Mouse (Mus musculus): ENCODE results near the gene A830005F24Rik. TPM values are rescaled to one million over a fixed set of nuclear protein-coding genes. Genes with fewer than 3 reads are reported as not detected.

The A830005F24Rik gene
- polyA plus RNA-seq, 1 experiment from 2014 or later: 0.75 TPM

DNA sequence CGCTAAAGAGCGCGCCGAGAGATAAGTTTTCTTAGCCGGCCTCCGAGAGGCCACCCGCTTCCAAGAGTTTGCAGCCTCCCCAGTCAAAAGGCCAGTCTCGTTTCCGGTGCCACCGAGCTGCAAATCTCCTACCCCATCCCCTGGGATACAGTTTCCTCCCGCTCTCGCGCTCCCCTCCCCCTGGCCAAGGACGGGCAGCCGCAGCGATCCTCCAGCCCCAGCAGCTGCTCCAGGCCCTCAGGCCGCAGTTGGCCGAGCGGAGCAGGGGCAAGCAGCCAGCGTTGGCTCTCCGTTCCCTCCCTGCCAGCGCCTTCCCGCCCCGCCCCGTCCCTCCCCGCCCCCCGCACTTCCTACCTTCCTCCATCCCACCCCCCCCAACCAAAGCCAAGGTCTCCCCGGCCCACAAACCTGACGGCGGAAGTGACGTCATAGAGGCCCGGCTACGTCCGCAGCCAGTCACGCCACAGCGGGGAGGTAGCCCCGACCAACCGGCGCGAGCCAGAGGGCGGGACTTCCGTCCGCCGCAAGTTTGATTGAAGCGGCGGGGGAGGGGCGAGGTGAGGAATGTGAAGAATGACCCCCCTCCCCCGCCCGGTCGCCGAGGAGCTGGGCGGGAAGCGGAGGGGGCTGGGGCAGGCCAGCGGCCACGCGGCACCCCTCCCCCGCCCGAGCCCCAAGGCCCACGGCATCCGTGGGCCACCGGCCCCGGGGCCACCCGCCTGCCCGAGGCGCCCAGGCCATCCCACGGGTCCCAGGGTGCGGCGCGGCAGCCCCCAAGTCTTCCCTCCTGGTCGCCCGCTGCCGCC lies 32.3 kb downstream of the A830005F24Rik start:
- Histone ChIP-seq H3K27me3 (replicated peaks) (no peaks in the 10 kb centered on the region), H3K4me3 (peak overlapping the region; percentile 76), H3K4me2 (peak overlapping the region; percentile 77), H3K27ac (ENCODE audit: poor library complexity, severe bottlenecking) (peak overlapping the region; percentile 98), H3K36me3 (no peaks in the 10 kb centered on the region), H3K9ac (peak overlapping the region; percentile 98), H3K4me1 (replicated peaks) (peaks cover 25% of the 10 kb centered on the region), H3K9me3 (replicated peaks) (no peaks in the 10 kb centered on the region)
- peak; percentile 92 for ATAC-seq (ENCODE audit: insufficient number of reproducible peaks, low FRiP score)
- WGBS: under 1% methylated on average over 62 of the region's 72 CpGs

DNA sequence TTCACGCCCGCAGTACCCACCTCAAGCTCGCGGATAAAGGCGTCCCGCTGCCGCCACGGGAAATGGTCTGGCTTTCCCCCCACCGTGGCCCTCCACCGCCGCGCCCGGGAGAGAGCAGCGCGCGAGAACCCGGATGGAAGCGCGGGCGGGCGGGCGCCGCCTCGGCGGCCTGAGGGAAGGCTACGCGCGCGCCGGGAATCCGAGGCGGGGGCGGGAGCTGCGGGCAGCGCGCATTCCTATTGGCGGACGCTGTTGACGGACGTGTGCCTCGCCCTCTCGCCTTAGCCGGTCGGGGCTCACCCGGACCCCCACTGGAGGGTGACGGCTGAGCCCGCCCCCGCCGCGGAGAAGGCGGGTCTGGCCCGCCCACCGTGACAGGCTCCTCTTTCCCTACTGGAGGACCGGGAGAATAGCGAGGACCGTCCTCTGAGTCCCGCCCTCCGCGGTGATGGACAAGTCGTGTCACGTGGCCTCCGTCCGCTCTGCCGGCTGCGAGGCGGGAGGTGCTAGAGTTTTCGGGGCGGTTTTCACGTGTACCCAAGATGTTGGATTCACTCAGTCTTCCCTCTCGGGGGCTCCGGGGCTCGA lies 33.1 kb downstream of the A830005F24Rik start:
- peak overlapping the region; percentile 67 for H3K4me2 ChIP-seq
- H3K4me3 ChIP-seq: peak overlapping the region; percentile 76
- H3K9me3 ChIP-seq (replicated peaks): no peaks in the 10 kb centered on the region
- peak overlapping the region; percentile 95 for H3K9ac ChIP-seq
- WGBS: under 1% methylated on average over 72 of the region's 72 CpGs
- peak; percentile 98 for ATAC-seq (ENCODE audit: insufficient number of reproducible peaks, low FRiP score)
- H3K27ac ChIP-seq (ENCODE audit: poor library complexity, severe bottlenecking): peak overlapping the region; percentile 97
- H3K27me3 ChIP-seq (replicated peaks): no peaks in the 10 kb centered on the region
- no peaks in the 10 kb centered on the region for H3K36me3 ChIP-seq
- H3K4me1 ChIP-seq (replicated peaks): peaks cover 20% of the 10 kb centered on the region

DNA sequence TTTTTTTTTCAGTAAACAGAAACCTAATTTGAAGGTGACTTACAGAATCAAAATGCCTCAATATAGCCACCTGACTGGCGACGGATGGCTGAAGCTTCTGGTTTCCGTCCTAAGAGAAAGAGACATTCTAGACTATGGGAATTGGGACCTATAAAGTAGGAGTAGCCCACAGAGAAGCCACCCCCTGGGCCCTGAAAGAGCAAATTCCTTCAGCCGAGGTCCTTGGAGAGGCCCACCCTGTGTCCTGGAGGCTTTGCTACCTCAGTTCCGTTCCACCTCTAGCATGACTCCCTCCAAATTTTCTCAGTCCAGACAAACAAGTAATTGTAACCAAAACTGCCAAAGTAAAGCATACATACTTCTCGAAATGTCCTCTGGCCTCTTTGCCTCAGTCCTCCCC lies 34.3 kb downstream of the A830005F24Rik start:
- H3K4me1 ChIP-seq (replicated peaks): peaks cover 29% of the 10 kb centered on the region
- WGBS: 86% methylated on average over 6 of the region's 6 CpGs

DNA sequence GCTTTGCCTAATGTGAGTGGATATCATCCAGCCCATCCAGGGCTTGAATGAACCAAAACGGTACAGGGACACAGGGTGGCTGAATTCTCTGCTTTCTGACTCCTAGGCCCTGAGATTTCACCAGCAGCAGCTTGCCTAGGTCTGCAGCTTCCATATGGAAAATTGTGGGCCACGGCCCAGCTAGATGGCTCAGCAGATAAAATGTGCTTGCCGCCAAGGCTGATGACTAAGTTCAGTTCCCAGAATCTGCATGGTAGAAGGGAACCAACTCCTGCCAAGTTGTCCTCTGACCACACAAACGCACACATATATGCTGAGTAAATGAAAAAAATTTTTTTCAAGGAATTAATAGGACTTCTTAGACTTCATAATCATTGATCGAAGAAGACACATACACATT lies 34.9 kb downstream of the A830005F24Rik start:
- peaks cover 35% of the 10 kb centered on the region for H3K4me1 ChIP-seq (replicated peaks)
- H3K4me2 ChIP-seq: no peak overlapping the region
- no peak overlapping the region for H3K9ac ChIP-seq
- H3K9me3 ChIP-seq (replicated peaks): no peaks in the 10 kb centered on the region
- no peak for ATAC-seq (ENCODE audit: insufficient number of reproducible peaks, low FRiP score)
- H3K4me3 ChIP-seq: no peak overlapping the region
- no peak overlapping the region for H3K27ac ChIP-seq (ENCODE audit: poor library complexity, severe bottlenecking)
- no peaks in the 10 kb centered on the region for H3K27me3 ChIP-seq (replicated peaks)
- WGBS: 86% methylated on average over 5 of the region's 5 CpGs
- no peaks in the 10 kb centered on the region for H3K36me3 ChIP-seq

More for the DNA sequence above, 34.3 kb downstream of the A830005F24Rik start:
- Histone ChIP-seq H3K27me3 (replicated peaks) (no peaks in the 10 kb centered on the region), H3K9ac (no peak overlapping the region), H3K36me3 (no peaks in the 10 kb centered on the region), H3K27ac (ENCODE audit: poor library complexity, severe bottlenecking) (no peak overlapping the region), H3K4me3 (no peak overlapping the region), H3K9me3 (replicated peaks) (no peaks in the 10 kb centered on the region), H3K4me2 (no peak overlapping the region)
- ATAC-seq (ENCODE audit: insufficient number of reproducible peaks, low FRiP score): no peak

DNA sequence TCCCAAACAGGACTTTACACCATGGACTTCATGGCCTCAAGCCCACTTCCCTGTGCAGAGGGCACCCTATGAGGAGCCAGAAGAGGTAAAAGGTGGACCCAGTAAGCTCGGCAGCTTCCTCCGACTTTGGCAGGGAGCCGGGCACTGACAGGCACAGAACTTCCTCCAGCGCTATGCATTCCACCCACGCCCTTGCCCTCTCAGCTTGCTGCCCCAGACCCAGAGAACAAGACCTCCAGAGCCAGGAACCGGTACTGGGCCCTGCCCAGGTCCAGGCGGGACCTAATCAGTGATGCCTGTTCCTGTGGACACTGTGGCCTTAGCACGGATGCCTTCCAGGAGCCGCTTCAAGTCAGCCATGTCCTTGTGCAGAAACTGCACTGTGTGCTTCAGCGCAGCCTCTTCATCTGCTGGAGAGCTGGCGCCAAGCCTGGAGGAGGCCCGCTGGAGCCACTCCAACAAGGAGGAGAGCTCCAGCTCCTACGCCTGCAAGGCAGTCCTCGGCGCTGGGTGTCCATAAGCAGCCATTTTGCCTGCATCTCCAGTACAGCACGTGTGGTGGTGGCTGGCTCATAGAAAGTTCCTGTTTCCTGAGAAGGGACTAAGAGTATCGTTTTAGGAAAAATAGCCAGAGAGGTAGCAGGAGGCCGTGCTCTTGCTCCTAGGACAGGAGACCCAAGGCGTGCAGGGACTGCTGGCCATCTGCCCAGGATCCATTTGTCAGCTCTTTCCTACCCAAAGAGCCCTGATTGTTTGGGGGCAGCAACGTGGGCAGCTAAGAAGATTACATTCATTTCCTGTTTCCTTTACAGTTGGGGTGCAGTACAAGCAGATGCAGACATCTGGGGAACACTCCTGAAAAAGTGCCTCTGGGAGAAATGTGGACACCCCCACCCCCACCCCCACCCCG lies 39.1 kb downstream of the A830005F24Rik start:
- Histone ChIP-seq H3K36me3 (no peaks in the 10 kb centered on the region), H3K4me3 (peak overlapping the region; percentile 8; the same call in 1 of the 2 replicates), H3K9ac (peak overlapping the region; percentile 50; the same call in 1 of the 2 replicates), H3K4me2 (peak overlapping the region; percentile 55), H3K27ac (ENCODE audit: poor library complexity, severe bottlenecking) (peak overlapping the region; percentile 89), H3K9me3 (replicated peaks) (no peaks in the 10 kb centered on the region), H3K27me3 (replicated peaks) (no peaks in the 10 kb centered on the region), H3K4me1 (replicated peaks) (peaks cover 29% of the 10 kb centered on the region)
- ATAC-seq (ENCODE audit: insufficient number of reproducible peaks, low FRiP score): peak; percentile 77
- 41% methylated on average over 21 of the region's 21 CpGs for WGBS

DNA sequence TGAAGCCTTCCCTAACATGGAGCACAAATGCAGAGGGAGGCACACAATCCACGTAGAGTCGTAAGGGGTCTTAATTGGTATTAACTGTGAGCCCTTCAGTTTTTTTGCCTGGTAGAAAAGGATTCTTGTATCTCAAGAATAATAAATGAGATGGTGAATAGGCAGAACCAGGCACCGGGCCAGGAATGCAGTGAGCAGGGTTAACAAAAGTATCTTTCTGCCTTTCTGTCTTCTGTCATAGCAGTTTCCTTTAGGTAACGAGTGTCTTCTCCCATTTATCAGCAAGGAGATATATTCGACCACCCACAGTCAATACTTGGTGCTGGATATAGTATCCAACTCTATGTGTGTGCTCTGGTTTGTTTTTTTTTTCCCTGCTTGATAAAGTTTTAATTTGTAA lies 40.1 kb downstream of the A830005F24Rik start:
- Histone ChIP-seq H3K4me3 (no peak overlapping the region), H3K4me1 (replicated peaks) (peaks cover 29% of the 10 kb centered on the region), H3K27me3 (replicated peaks) (no peaks in the 10 kb centered on the region), H3K36me3 (no peaks in the 10 kb centered on the region), H3K9me3 (replicated peaks) (no peaks in the 10 kb centered on the region), H3K4me2 (no peak overlapping the region), H3K9ac (no peak overlapping the region), H3K27ac (ENCODE audit: poor library complexity, severe bottlenecking) (peak overlapping the region; percentile 89; the same call in 1 of the 2 replicates)
- ATAC-seq (ENCODE audit: insufficient number of reproducible peaks, low FRiP score): no peak
- WGBS: 44% methylated on average over 5 of the region's 5 CpGs

DNA sequence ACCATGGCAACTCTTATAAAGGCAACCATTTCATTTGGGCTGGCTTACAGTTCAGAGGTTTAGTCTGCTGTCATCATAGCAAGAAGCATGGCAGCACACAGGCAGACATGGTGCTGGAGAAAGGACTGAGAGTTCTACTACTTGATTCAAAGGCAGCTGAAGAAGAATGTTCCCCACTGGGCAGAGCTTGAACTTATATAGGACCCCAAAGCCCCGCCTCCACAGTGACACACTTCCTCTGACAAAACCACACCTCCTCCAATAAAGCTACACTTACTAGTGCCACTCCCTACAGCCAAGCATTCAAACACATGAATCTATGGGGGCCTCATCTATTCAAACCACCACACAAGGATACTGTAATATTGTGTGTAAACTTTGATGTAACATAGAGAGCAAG lies 41.2 kb downstream of the A830005F24Rik start:
- H3K9ac ChIP-seq: no peak overlapping the region
- no peaks in the 10 kb centered on the region for H3K9me3 ChIP-seq (replicated peaks)
- H3K4me2 ChIP-seq: no peak overlapping the region
- ATAC-seq (ENCODE audit: insufficient number of reproducible peaks, low FRiP score): no peak
- H3K27me3 ChIP-seq (replicated peaks): no peaks in the 10 kb centered on the region
- no peak overlapping the region for H3K4me3 ChIP-seq
- H3K27ac ChIP-seq (ENCODE audit: poor library complexity, severe bottlenecking): no peak overlapping the region
- H3K36me3 ChIP-seq: no peaks in the 10 kb centered on the region
- WGBS: 69% methylated on average over 1 of the region's 1 CpGs
- peaks cover 27% of the 10 kb centered on the region for H3K4me1 ChIP-seq (replicated peaks)

DNA sequence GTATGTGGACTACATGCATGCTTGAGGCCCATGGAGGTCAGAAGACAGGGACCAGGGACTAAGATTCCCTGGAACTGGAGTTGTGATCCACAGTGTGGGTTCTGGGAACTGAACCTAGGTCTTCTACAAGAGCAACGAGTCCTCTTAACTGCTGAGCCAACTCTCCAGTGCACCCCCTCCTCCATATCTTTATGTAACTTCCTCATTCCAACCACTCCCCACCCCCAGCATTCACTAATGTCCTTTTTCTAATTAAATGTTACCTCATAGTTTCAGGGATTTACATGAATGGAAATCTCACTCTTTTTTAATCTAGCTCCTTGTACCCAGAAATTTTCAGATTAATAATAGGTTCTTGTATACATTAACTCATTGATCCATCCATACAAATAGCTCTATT lies 42.6 kb downstream of the A830005F24Rik start:
- 59% methylated on average over 1 of the region's 1 CpGs for WGBS

DNA sequence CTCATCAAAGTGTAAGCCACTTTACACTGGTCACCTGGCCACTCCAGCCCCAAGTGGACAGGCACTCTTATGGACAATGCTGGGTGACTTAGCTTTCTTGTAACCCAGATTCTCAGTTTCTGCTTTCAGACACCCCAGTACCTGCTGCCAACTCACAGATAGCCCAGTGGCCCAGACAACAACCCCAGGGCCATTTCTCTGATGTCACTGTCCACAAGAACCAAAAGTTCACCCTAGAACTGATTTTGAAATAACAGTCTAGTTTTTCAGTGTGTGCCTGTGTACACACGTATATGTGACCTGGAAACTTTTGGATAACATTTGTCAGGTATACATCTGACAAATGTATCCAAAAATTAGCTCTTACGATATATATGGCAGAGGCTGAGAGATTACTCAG lies 48.1 kb downstream of the A830005F24Rik start:
- no peaks in the 10 kb centered on the region for H3K36me3 ChIP-seq
- peaks cover 7% of the 10 kb centered on the region for H3K4me1 ChIP-seq (replicated peaks)
- no peak overlapping the region for H3K4me3 ChIP-seq
- H3K4me2 ChIP-seq: no peak overlapping the region
- no peak overlapping the region for H3K9ac ChIP-seq
- H3K27ac ChIP-seq (ENCODE audit: poor library complexity, severe bottlenecking): no peak overlapping the region
- H3K9me3 ChIP-seq (replicated peaks): no peaks in the 10 kb centered on the region
- H3K27me3 ChIP-seq (replicated peaks): no peaks in the 10 kb centered on the region
- no peak for ATAC-seq (ENCODE audit: insufficient number of reproducible peaks, low FRiP score)
- 78% methylated on average over 2 of the region's 2 CpGs for WGBS

More for the DNA sequence above, 42.6 kb downstream of the A830005F24Rik start:
- Histone ChIP-seq H3K4me3 (no peak overlapping the region), H3K4me1 (replicated peaks) (peaks cover 18% of the 10 kb centered on the region), H3K27ac (ENCODE audit: poor library complexity, severe bottlenecking) (no peak overlapping the region), H3K9ac (no peak overlapping the region), H3K4me2 (no peak overlapping the region), H3K36me3 (no peaks in the 10 kb centered on the region), H3K9me3 (replicated peaks) (no peaks in the 10 kb centered on the region), H3K27me3 (replicated peaks) (no peaks in the 10 kb centered on the region)
- ATAC-seq (ENCODE audit: insufficient number of reproducible peaks, low FRiP score): no peak

DNA sequence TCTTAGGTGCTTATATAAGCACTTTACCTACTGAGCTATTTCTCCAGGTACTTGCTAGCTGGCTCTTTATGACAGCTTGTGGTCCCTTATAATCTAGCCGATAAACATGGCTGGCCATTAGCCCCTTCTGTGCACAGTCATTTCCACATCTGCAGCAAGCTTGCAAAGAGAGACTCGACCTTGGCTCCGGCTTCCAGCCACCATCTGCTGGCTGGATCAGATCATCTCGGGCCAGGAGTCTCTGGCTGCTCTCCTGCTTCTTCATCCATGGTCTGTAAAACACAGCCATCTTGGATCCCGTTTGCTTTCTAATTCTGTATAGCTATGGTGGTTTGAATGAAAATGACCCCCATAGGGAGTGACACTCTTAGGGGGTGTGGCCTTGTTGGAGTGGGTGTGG lies 49.0 kb downstream of the A830005F24Rik start:
- ATAC-seq (ENCODE audit: insufficient number of reproducible peaks, low FRiP score): no peak
- Histone ChIP-seq H3K27me3 (replicated peaks) (no peaks in the 10 kb centered on the region), H3K27ac (ENCODE audit: poor library complexity, severe bottlenecking) (no peak overlapping the region), H3K9ac (no peak overlapping the region), H3K4me2 (no peak overlapping the region), H3K4me3 (no peak overlapping the region), H3K9me3 (replicated peaks) (no peaks in the 10 kb centered on the region), H3K36me3 (no peaks in the 10 kb centered on the region), H3K4me1 (replicated peaks) (peaks cover 8% of the 10 kb centered on the region)
- 89% methylated on average over 5 of the region's 5 CpGs for WGBS
